Mouse (Mus musculus) T-helper 17 cell (primary cell): ENCODE data around the gene Aoc2.
"Not testable (repeated sequence)": the region's sequence is repeated elsewhere in the genome, so short reads cannot be mapped to it uniquely, and the experiment has no call there.

ENCODE experiments used
- in situ Hi-C, 2 experiments: fragments of 300-600 bp; cut with MboI, MseI; formaldehyde crosslinking; loops; 1 replicate in 1 of 2; 2 replicates in 1 of 2; pipeline ENCODE4 v1.15.1; 2025; ENCODE audit warnings: high pct_unique_total_duplicates in 2 of 2

The Aoc2 gene

DNA sequence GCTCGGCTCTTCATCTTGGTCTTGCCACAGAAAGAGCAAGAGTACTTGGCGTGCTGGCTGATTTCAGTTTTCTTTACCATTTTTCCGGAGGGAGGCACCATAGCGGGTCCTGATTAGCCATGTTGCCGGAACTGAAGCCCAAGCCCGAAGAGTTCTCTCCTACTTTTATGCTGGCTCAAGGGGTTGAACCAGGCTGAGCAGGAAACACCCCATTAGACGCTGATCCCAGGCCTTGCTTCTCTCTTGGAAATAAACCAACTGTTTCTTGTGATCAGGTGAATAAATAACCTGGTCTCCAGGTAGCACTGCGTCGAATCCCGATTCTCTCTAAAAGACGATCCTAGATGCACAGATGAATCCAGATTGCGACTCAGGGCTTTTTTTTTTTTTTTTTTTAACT, 28.6 kb downstream of the Aoc2 start:
- in situ Hi-C loops: no loop called here

DNA sequence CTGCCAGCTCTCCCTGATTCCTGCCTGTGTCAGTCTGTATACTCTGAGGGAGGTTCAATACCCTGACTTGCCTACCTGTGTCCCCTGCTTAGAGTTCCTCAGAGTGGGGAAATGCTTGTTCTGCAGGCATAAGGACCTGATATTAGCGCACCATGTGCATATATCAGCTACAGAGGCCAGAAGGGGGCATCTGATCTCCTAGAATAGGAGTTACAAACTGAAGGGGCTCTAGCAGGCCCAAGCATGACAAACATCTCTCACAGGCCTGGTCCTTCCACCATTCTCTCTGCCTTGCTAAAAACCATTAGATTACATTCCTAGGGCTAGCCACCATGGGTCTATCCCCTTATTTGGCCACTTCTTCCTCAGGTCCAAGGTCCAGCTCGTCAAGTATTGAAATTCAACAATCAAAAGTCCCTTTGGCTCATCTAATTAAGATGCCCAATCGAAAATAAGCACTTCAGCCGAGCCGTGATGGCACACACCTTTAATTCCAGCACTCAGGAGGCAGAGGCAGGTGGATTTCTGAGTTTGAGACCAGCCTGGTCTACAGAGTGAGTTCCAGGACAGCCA, 29.7 kb downstream of the Aoc2 start:
- in situ Hi-C loops: no loop called here

DNA sequence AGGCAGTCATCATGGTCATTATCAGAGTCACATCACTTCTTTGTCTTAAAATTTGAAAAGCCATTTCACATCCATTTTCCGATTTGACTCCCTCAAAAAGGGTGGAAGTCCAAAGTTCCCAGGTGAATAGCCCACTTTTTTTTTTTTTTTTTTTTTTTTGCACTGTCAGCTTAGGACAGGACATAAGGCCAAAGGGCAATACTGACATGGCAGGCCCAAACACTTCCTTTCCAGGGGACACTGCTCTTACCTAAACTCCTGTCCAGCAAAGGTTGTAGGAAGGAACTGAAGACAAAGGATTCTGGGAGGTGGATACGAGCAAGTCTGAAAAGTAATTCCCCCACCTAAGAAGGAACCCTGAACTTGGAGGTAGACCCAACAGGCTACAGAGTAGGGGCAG, 31.1 kb downstream of the Aoc2 start:
- in situ Hi-C loops: no loop called here

DNA sequence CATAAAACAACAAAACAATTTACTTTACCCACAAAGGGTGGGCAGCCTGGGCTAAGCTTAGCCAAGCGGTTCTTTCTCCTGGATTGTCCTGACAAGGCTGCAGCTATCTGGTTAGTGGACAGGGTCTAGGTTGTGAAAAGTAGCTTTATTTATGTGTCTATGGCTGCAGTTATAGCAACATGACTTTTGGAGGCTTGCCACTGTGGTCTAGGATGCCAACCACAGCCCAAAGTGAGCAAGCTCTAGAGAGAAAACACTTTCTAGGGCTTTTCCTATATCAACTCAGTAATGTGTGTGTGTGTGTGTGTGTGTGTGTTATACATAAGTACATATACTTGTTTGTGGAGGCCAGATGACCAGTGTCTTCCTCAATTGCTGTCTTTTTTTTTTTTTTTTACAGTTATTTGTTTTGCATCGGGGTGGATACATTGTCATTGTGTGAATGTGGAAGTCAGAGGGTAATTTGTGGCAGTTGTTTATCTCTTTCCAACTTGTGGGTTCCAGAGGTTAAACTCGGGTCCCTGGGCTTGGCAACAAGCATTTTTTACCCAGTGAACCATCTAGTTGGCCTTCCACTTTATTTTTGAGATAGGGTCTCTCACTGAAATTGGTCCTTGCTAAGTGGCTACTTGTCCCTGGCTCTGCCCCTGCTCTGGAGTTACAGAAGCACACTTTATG, 32.8 kb downstream of the Aoc2 start:
- in situ Hi-C loops: no loop called here

DNA sequence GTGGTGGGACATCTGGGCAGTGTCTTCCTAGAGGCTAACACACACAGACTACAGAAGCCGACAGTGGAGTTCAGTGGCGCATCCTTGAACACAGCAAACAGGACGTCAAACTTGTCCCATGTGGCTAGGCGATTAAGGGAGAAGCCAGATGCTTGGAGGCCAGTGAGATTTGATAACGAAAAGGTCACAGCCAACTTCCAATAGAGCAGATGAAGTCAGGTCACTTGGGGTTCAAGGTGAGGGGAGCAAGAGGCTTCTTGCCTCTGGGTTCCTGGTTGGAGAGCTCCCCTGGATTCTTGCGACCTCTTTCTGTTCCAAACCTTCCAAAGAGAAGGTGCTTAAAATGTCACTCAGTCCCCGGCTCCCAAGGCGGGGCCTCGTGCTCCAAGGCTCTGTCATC, 34.9 kb downstream of the Aoc2 start:
- in situ Hi-C loops: no loop called here

DNA sequence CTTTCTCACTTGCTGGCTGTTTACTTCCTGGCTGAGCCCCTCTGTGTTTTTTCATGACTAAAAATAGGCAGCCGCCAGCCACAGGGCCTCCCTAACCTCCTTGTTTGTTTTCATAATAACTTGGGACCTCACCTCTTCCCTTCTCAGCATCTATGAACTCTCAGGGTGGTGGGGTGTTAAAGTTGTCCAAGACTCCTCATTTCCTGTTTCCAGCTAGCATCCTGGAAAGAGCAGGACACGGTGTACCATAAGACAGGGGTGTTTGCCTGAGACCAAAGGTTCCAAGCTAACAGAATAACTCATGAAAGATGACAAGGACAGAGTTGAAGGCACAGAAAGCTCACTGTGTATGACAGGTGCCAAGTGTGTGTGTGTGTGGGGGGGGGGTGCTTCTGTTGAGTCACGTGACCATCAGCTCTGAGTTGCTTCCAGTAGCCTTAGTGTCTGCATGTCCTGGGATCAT, 35.8 kb downstream of the Aoc2 start:
- in situ Hi-C loops: no loop called here

DNA sequence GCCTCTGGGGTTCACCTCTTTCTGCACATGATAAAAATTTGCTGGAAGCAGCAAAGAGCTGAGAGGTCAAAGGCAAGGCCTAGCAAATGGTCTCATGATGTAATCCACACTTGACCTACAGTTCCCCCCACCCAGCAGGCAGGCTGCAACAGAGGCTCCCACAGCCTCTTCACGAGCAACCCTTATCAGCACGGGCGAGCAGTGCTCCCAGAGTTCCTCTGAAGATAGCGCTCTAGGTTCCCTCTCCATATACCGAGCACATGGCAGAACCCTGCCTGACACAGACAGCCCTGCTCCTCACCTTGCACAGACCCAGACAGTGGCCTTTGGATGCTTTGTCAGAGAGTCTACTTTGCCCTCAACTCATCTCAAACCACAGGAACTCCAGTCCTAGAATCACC, 39.7 kb downstream of the Aoc2 start:
- in situ Hi-C loops: no loop called here

DNA sequence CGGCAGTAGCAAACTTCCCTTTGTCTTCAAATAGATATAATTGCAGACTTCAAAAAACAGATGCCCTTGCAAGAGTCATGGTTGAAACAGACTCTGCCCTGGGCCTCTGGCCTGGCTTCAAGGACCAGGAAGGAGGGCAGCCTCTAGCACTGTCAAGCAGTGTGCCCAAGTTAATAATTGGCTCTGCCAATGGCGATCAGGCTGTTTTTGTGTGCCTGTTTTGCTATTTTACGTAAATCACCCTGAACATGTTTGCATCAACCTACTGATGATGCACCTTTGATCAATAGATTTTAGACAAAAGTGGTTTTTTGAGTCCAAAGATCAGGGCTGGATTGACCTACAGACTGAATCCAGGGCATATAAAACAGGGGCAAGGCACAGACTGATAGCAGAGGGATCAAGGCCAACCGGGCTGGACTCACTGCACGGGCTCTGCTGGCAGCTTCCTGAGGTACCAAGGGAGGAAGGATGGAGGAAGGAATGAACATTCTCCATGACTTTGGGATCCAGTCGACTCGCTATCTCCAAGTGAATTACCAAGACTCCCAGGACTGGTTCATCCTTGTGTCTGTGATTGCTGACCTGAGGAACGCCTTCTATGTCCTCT, 42.6 kb downstream of the Aoc2 start, which contains the start of gene G6pc:
G6pc (plus strand) TSS at position 236 of the 610 bp plus-strand sequence.
- in situ Hi-C loops: no loop called here

DNA sequence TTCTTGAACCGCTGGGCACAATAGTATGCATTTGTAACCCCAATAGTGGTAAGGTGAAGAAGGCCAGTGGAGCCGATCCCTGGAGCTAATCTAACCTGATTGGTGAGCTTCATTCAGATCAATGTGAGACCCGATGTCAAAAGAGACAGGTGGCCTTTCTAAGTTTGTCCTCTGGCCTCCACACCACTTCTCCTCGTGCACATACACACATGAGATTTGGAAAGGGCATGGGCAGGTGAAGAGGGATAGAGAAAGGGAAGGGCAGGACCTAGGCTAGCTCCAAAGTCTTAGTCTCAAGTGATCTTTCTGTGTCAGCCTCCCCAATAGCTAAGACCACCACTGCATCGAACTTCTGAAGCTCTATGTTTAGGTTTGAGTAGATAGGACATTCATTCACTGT, 45.3 kb downstream of the Aoc2 start:
- in situ Hi-C loops: no loop called here

DNA sequence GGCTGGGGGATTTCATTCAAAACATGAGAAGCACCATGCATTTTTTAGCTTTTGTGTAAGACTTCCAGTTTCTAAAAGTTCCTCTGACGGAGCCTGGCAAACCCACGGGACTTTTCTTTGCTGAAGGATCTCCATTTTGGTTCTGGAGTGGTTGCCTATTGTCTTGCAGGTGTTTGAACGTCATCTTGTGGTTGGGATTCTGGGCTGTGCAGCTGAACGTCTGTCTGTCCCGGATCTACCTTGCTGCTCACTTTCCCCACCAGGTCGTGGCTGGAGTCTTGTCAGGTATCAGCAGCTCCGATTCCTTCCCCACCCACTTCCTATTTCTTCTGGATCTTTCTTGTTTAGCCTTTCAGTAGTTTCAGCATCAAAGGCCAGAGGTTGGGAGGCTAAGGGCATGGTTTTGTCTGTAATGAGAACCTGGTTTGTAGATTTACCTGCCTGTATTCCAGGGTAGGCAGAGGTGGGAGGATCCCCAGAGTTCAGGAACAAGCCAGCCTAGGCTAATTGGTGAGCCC, 49.6 kb downstream of the Aoc2 start:
- in situ Hi-C loops: no loop called here

DNA sequence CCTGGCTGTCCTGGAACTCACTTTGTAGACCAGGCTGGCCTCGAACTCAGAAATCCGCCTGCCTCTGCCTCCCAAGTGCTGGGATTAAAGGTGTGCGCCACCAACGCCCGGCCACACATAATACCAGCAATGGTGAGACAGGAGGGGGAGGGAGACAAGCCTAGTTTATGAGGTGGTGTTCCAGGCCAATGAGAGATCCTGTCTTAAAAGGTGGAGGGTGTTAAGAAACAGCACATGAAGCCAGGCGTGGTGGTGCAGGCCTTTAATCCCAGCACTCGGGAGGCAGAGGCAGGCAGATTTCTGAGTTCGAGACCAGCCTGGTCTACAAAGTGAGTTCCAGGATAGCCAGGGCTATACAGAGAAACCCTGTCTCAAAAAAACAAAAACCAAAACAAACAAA, 53.3 kb downstream of the Aoc2 start:
- in situ Hi-C loops: not testable (repeated sequence)

DNA sequence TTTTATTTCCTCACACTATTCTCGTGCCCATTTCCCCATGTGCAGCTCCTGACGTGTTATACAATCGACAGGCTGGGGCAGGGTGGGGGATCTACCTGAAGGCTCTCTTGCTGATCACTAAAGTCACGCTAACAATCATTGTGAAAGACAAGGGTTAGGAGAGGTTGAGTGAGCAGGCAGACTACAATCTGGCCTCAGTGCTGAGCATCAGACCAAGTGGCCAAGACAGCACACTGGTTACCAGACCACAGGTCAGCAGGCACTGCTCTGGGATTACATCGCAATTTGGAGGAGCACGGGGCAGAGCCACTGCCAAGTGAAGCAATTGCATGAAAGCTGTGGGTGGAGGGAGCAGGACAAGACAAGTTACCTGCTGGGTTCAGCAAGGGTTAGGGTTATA, 54.1 kb downstream of the Aoc2 start:
- in situ Hi-C loops: no loop called here
